Mouse (Mus musculus): ENCODE results near the gene Snw1. TPM values are rescaled to one million over a fixed set of nuclear protein-coding genes. Genes with fewer than 3 reads are reported as not detected.

Gene Snw1
- polyA plus RNA-seq, 1 experiment from 2014 or later, result 121 TPM

GRCm38 (mm10) chr12:87415358-87415757 is 56.7 kb downstream of the Snw1 start:
- no peak overlapping the region for H3K4me3 ChIP-seq (ENCODE audit: low read depth, low read length)
- H3K27me3 ChIP-seq (replicated peaks; ENCODE audit: control insufficient read depth, insufficient read depth, low read length), result no peaks in the 10 kb centered on the region
- no peaks in the 10 kb centered on the region for H3K36me3 ChIP-seq (ENCODE audit: control insufficient read depth, insufficient read depth, low read length)
- no peak overlapping the region for H3K27ac ChIP-seq (ENCODE audit: low read depth, low read length)
- DNase-seq (ENCODE audit: low spot score), result no peak
- no peak for ATAC-seq (replicated peaks; ENCODE audit: low FRiP score)
- H3K9ac ChIP-seq (ENCODE audit: low read depth, low read length), result no peak overlapping the region
- H3K9me3 ChIP-seq (ENCODE audit: control insufficient read depth, low read length), result no peaks in the 10 kb centered on the region
- 66% methylated on average over 4 of the region's 4 CpGs for WGBS
- no peak overlapping the region for H3K4me2 ChIP-seq
- peaks cover 13% of the 10 kb centered on the region for H3K4me1 ChIP-seq (replicated peaks; ENCODE audit: control insufficient read depth, insufficient read depth, low read length)

DNA sequence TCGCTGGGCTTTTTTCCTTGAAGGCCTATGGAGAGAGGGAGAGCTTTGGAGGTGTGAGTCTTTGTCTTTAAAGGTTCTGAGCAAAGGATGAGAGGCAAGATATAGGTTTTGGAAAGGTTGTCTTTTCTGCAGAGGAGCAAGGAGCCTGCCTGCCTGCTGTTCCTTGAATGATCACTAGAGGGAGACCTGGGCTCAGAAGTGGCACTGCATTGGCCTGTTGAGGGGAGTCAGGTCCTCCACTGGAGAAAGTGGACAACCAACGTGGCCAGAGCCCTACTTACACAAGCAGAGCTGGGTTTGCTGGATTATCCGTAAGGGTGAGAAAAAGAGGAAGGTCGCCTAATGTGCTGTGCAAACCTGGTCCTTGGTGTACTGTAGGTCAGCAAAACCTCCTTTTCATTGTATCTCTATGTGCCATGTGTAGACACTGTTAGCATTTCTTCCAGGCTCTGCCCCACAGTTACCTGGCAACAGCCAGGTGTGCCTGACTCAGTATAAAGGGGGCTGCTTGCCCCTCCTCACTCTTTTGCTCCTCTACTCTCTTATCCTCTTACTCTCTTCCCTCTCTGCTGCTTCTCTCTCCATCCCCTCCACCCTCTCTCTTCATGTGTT is 58.8 kb downstream of the Snw1 start:
- ATAC-seq (replicated peaks; ENCODE audit: low FRiP score), result no peak

GRCm38 (mm10) chr12:87410999-87411398 is 61.1 kb downstream of the Snw1 start:
- no peaks in the 10 kb centered on the region for H3K27me3 ChIP-seq (replicated peaks; ENCODE audit: control insufficient read depth, insufficient read depth, low read length)
- no peaks in the 10 kb centered on the region for H3K9me3 ChIP-seq (ENCODE audit: control insufficient read depth, low read length)
- H3K4me1 ChIP-seq (replicated peaks; ENCODE audit: control insufficient read depth, insufficient read depth, low read length), result peaks cover 20% of the 10 kb centered on the region
- H3K9ac ChIP-seq (ENCODE audit: low read depth, low read length), result no peak overlapping the region
- peak overlapping the region; percentile 10; the same call in 1 of the 2 replicates for H3K4me2 ChIP-seq
- ATAC-seq (replicated peaks; ENCODE audit: low FRiP score) (no peak), DNase-seq (ENCODE audit: low spot score) (no peak)
- H3K27ac ChIP-seq (ENCODE audit: low read depth, low read length), result no peak overlapping the region
- no peak overlapping the region for H3K4me3 ChIP-seq (ENCODE audit: low read depth, low read length)
- H3K36me3 ChIP-seq (ENCODE audit: control insufficient read depth, insufficient read depth, low read length), result no peaks in the 10 kb centered on the region
- 36% methylated on average over 7 of the region's 7 CpGs for WGBS

More for the DNA sequence above, 58.8 kb downstream of the Snw1 start:
- peak; percentile 55 for DNase-seq (ENCODE audit: low spot score)
- Histone ChIP-seq H3K27me3 (replicated peaks; ENCODE audit: control insufficient read depth, insufficient read depth, low read length) (no peaks in the 10 kb centered on the region), H3K4me2 (no peak overlapping the region), H3K4me1 (replicated peaks; ENCODE audit: control insufficient read depth, insufficient read depth, low read length) (peaks cover 13% of the 10 kb centered on the region), H3K36me3 (ENCODE audit: control insufficient read depth, insufficient read depth, low read length) (no peaks in the 10 kb centered on the region), H3K27ac (ENCODE audit: low read depth, low read length) (no peak overlapping the region), H3K9me3 (ENCODE audit: control insufficient read depth, low read length) (no peaks in the 10 kb centered on the region), H3K4me3 (ENCODE audit: low read depth, low read length) (no peak overlapping the region), H3K9ac (ENCODE audit: low read depth, low read length) (no peak overlapping the region)
- WGBS, result 16% methylated on average over 4 of the region's 4 CpGs

DNA sequence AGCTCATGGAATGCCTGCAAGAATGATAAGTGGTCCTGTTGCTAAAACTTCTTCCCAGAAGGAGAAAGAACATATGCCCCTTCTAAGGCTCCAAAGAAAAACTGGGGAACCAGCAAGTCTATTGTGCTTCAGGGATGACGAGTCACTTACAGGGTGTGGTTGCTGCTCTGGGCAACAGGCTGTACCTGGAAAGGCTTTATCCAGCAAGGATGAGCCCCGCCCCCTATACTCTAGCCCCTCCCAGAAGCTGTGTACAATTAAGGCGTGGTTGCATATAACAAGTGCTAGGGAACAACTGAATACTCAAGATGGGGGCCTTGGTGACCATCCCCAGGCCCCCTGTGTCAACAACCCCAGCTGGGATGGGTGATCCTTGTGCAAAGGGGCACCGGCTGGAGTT is 63.0 kb downstream of the Snw1 start:
- Histone ChIP-seq H3K27me3 (replicated peaks; ENCODE audit: control insufficient read depth, insufficient read depth, low read length) (no peaks in the 10 kb centered on the region), H3K4me1 (replicated peaks; ENCODE audit: control insufficient read depth, insufficient read depth, low read length) (peaks cover 20% of the 10 kb centered on the region), H3K36me3 (ENCODE audit: control insufficient read depth, insufficient read depth, low read length) (no peaks in the 10 kb centered on the region), H3K4me3 (ENCODE audit: low read depth, low read length) (no peak overlapping the region), H3K9ac (ENCODE audit: low read depth, low read length) (no peak overlapping the region), H3K27ac (ENCODE audit: low read depth, low read length) (no peak overlapping the region), H3K4me2 (no peak overlapping the region), H3K9me3 (ENCODE audit: control insufficient read depth, low read length) (no peaks in the 10 kb centered on the region)
- ATAC-seq (replicated peaks; ENCODE audit: low FRiP score), result no peak
- DNase-seq (ENCODE audit: low spot score), result no peak
- 80% methylated on average over 4 of the region's 4 CpGs for WGBS

- H3K4me3 ChIP-seq (ENCODE audit: low read depth, low read length), result no peak overlapping the region
- peak overlapping the region; percentile 3 for H3K4me2 ChIP-seq
- DNase-seq (ENCODE audit: low spot score) (no peak), ATAC-seq (replicated peaks; ENCODE audit: low FRiP score) (peak; percentile 58)
- H3K9ac ChIP-seq (ENCODE audit: low read depth, low read length), result no peak overlapping the region
- H3K9me3 ChIP-seq (ENCODE audit: control insufficient read depth, low read length), result no peaks in the 10 kb centered on the region
- no peaks in the 10 kb centered on the region for H3K27me3 ChIP-seq (replicated peaks; ENCODE audit: control insufficient read depth, insufficient read depth, low read length)
- H3K4me1 ChIP-seq (replicated peaks; ENCODE audit: control insufficient read depth, insufficient read depth, low read length), result peaks cover 20% of the 10 kb centered on the region
- H3K27ac ChIP-seq (ENCODE audit: low read depth, low read length), result peak overlapping the region; percentile 46
- no peaks in the 10 kb centered on the region for H3K36me3 ChIP-seq (ENCODE audit: control insufficient read depth, insufficient read depth, low read length)
- 24% methylated on average over 21 of the region's 21 CpGs for WGBS
Measured at GRCm38 (mm10) chr12:87407869-87408605, 64.0 kb downstream of the Snw1 start.

DNA sequence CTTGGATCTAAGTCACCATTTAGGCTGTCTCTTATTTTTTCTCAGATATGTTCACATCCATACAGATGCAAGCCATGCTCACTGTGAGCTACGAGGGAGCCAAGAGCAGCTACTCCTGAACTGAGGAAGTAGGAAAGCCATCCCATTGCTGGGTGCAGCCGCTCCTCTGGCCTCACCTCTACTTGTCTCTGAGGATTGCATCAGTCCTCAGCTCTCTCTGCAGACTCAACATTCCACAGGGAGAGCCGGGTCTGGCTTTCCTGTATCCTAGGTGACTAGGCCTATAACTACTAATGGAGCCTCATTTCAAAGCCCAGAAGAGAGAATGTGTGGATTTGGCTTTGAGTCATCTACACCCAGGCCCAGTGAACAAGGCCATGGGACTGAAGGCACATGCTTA is 66.4 kb downstream of the Snw1 start:
- Histone ChIP-seq H3K4me3 (ENCODE audit: low read depth, low read length) (no peak overlapping the region), H3K27me3 (replicated peaks; ENCODE audit: control insufficient read depth, insufficient read depth, low read length) (no peaks in the 10 kb centered on the region), H3K36me3 (ENCODE audit: control insufficient read depth, insufficient read depth, low read length) (no peaks in the 10 kb centered on the region), H3K9me3 (ENCODE audit: control insufficient read depth, low read length) (no peaks in the 10 kb centered on the region), H3K4me1 (replicated peaks; ENCODE audit: control insufficient read depth, insufficient read depth, low read length) (peaks cover 15% of the 10 kb centered on the region), H3K9ac (ENCODE audit: low read depth, low read length) (no peak overlapping the region), H3K27ac (ENCODE audit: low read depth, low read length) (no peak overlapping the region), H3K4me2 (no peak overlapping the region)
- DNase-seq (ENCODE audit: low spot score), result no peak
- ATAC-seq (replicated peaks; ENCODE audit: low FRiP score), result no peak
- WGBS, result 74% methylated on average over 3 of the region's 3 CpGs

DNA sequence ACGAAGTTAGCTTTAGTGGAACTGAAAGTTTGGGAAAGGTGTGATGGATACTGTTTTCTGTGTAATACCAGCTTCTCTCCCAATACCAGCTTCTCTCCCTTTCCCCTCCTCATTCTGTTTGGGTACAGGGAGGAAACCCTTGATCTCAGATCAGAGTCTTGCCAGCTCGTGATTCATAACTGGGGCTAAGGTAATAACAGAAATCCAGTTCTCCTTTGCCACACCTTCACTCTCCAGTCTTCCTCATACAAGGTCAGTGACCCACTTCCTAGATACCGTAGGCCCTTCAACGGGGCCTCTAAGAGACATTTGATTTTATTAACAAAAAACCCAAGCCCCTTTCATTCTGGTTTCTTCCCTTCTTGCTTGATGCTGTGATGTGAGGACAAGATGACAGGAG is 66.9 kb downstream of the Snw1 start:
- Histone ChIP-seq H3K9me3 (ENCODE audit: control insufficient read depth, low read length) (no peaks in the 10 kb centered on the region), H3K27ac (ENCODE audit: low read depth, low read length) (no peak overlapping the region), H3K27me3 (replicated peaks; ENCODE audit: control insufficient read depth, insufficient read depth, low read length) (no peaks in the 10 kb centered on the region), H3K4me3 (ENCODE audit: low read depth, low read length) (no peak overlapping the region), H3K4me1 (replicated peaks; ENCODE audit: control insufficient read depth, insufficient read depth, low read length) (peaks cover 15% of the 10 kb centered on the region), H3K4me2 (no peak overlapping the region), H3K36me3 (ENCODE audit: control insufficient read depth, insufficient read depth, low read length) (no peaks in the 10 kb centered on the region), H3K9ac (ENCODE audit: low read depth, low read length) (no peak overlapping the region)
- WGBS, result 85% methylated on average over 4 of the region's 4 CpGs
- no peak for ATAC-seq (replicated peaks; ENCODE audit: low FRiP score)
- DNase-seq (ENCODE audit: low spot score), result no peak

DNA sequence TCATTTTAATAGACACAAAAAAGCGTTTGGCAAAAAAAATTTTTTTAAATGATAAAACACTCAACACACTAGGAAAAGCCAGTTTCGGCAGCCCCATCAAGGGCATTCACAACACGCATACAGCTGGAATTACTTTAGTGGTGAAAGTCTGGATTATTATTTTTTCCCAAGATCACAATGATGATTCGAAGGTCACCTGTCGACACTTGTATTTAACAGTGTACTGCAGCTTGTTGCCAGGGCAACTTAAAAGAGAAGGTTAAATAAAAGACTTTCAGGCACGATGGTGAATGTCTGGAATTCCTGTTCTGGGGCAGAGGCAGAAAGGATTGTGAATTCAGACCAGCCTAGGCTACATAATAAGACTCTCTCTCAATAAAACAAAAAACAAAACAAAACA is 70.2 kb downstream of the Snw1 start:
- Histone ChIP-seq H3K9me3 (ENCODE audit: control insufficient read depth, low read length) (no peaks in the 10 kb centered on the region), H3K27ac (ENCODE audit: low read depth, low read length) (no peak overlapping the region), H3K4me2 (no peak overlapping the region), H3K4me3 (ENCODE audit: low read depth, low read length) (no peak overlapping the region), H3K36me3 (ENCODE audit: control insufficient read depth, insufficient read depth, low read length) (no peaks in the 10 kb centered on the region), H3K27me3 (replicated peaks; ENCODE audit: control insufficient read depth, insufficient read depth, low read length) (no peaks in the 10 kb centered on the region), H3K9ac (ENCODE audit: low read depth, low read length) (no peak overlapping the region), H3K4me1 (replicated peaks; ENCODE audit: control insufficient read depth, insufficient read depth, low read length) (no peaks in the 10 kb centered on the region)
- 73% methylated on average over 6 of the region's 6 CpGs for WGBS
- DNase-seq (ENCODE audit: low spot score) (no peak), ATAC-seq (replicated peaks; ENCODE audit: low FRiP score) (no peak)
